Comparison of ENCODE assay signal across 25 mouse cellular contexts in genomic region chr10:117979091-117979490, GRCm38 (mm10).
DNase-seq lines count a peak whose midpoint lies in the region; ATAC-seq and TF ChIP-seq lines count a peak whose summit lies in the region.
"Had no signal": no experiment of that assay in that cellular context is flagged by ENCODE, and none has a peak within 500 bp of the region (broad histone marks: within the 10 kb centered on the region; RNA-seq: fewer than 3 reads in every experiment).

No protein-coding gene starts in this region.

- ATAC-seq in liver, embryonic 11.5 days (replicated peaks; ENCODE audit: low FRiP score): no peak; the same call in 1 of the 2 replicates
- ATAC-seq in stomach, embryonic 14.5 days (ENCODE audit: insufficient number of reproducible peaks, insufficient read depth, low FRiP score, low read depth): peak; percentile 37; the same call in 1 of the 2 replicates
- no peak for ATAC-seq in stomach, postnatal 0 days (ENCODE audit: low FRiP score, low TSS enrichment)
- ATAC-seq in megakaryocyte-erythroid progenitor cell, adult 5-6 weeks (replicated peaks; ENCODE audit: low FRiP score, low TSS enrichment, poor library complexity, severe bottlenecking): peak; percentile 50; the same call in 1 of the 2 replicates
- ATAC-seq in kidney, embryonic 16.5 days (ENCODE audit: low FRiP score, low TSS enrichment): no peak
- ATAC-seq: forebrain, embryonic 14.5 days; forebrain, postnatal 0 days; hindbrain, embryonic 16.5 days had no signal

- WGBS in liver, embryonic 11.5 days: 86% methylated on average over 4 of the region's 4 CpGs
- WGBS in stomach, embryonic 14.5 days: 84% methylated on average over 4 of the region's 4 CpGs
- WGBS in stomach, postnatal 0 days: 90% methylated on average over 4 of the region's 4 CpGs
- WGBS in kidney, embryonic 16.5 days: 87% methylated on average over 4 of the region's 4 CpGs

- no peaks in the 10 kb centered on the region for H3K27me3 ChIP-seq in liver, embryonic 11.5 days (replicated peaks; ENCODE audit: control insufficient read depth, insufficient read depth, low read length)
- no peaks in the 10 kb centered on the region for H3K27me3 ChIP-seq in stomach, embryonic 14.5 days (ENCODE audit: control insufficient read depth, insufficient read depth, low read length)
- no peaks in the 10 kb centered on the region for H3K27me3 ChIP-seq in stomach, postnatal 0 days (ENCODE audit: control insufficient read depth, insufficient read depth, low read length)
- no peaks in the 10 kb centered on the region for H3K27me3 ChIP-seq in kidney, embryonic 16.5 days (ENCODE audit: insufficient read depth, low read length)
- H3K27me3 ChIP-seq: embryonic facial prominence, embryonic 12.5 days; embryonic facial prominence, embryonic 15.5 days; hindbrain, embryonic 13.5 days had no signal

- TF ChIP-seq CTCF in stomach, postnatal 0 days (IDR thresholded peaks at IDR 0.05; ENCODE audit: low read depth): no peak

- no peaks in the 10 kb centered on the region for H3K9me3 ChIP-seq in liver, embryonic 11.5 days (ENCODE audit: control insufficient read depth, low read length)
- H3K9me3 ChIP-seq in stomach, embryonic 14.5 days (ENCODE audit: control insufficient read depth, low read depth, low read length): no peaks in the 10 kb centered on the region
- H3K9me3 ChIP-seq in stomach, postnatal 0 days (ENCODE audit: control insufficient read depth, low read length): no peaks in the 10 kb centered on the region
- peaks cover 4% of the 10 kb centered on the region; the same call in 1 of the 2 replicates for H3K9me3 ChIP-seq in kidney, embryonic 16.5 days (ENCODE audit: low read length)
- H3K9me3 ChIP-seq: embryonic facial prominence, embryonic 12.5 days; embryonic facial prominence, embryonic 15.5 days; hindbrain, embryonic 13.5 days had no signal

- H3K4me3 ChIP-seq in liver, embryonic 11.5 days (ENCODE audit: low read depth, low read length): no peak overlapping the region
- H3K4me3 ChIP-seq in stomach, embryonic 14.5 days (ENCODE audit: low read depth, low read length): no peak overlapping the region
- no peak overlapping the region for H3K4me3 ChIP-seq in stomach, postnatal 0 days (ENCODE audit: low read depth, low read length)
- no peak overlapping the region for H3K4me3 ChIP-seq in kidney, embryonic 16.5 days (ENCODE audit: low read length)
- H3K4me3 ChIP-seq: embryonic facial prominence, embryonic 12.5 days; embryonic facial prominence, embryonic 15.5 days; gastrocnemius, adult 2 months; hindbrain, embryonic 13.5 days had no signal

- DNase-seq in liver: peak; percentile 18
- no peak for DNase-seq in liver, embryonic 11.5 days (ENCODE audit: low spot score)
- DNase-seq in stomach, postnatal 0 days (ENCODE audit: low spot score): no peak
- peak; percentile 88 for DNase-seq in ZHBTc4 (ENCODE audit: low read depth, low spot score)
- DNase-seq in heart, postnatal 25 days (ENCODE audit: low spot score): no peak
- DNase-seq: adrenal gland, adult 2 months; adrenal gland, postnatal 14 days; cerebellum, adult 11 months; cerebellum, adult 2 months; cerebellum, adult 9-11 months; cerebellum, postnatal 25 days; forebrain, postnatal 0 days; gastrocnemius, adult 2 months; gastrocnemius, postnatal 14 days; heart, adult 11 months; heart, postnatal 4 days had no signal

- H3K9ac ChIP-seq in liver, embryonic 11.5 days (ENCODE audit: low read depth, low read length): no peak overlapping the region
- no peak overlapping the region for H3K9ac ChIP-seq in stomach, embryonic 14.5 days (replicated peaks; ENCODE audit: low read depth, low read length)
- no peak overlapping the region for H3K9ac ChIP-seq in stomach, postnatal 0 days (ENCODE audit: low read length)
- no peak overlapping the region for H3K9ac ChIP-seq in kidney, embryonic 16.5 days (replicated peaks; ENCODE audit: low read length)
- H3K9ac ChIP-seq: embryonic facial prominence, embryonic 12.5 days; embryonic facial prominence, embryonic 15.5 days; forebrain, postnatal 0 days; hindbrain, embryonic 13.5 days had no signal

- no peak for TF ChIP-seq EP300 in stomach, postnatal 0 days (optimal IDR thresholded peaks at IDR 0.05)

- no peaks in the 10 kb centered on the region for H3K36me3 ChIP-seq in liver, embryonic 11.5 days (ENCODE audit: control insufficient read depth, insufficient read depth, low read length)
- H3K36me3 ChIP-seq in stomach, embryonic 14.5 days (ENCODE audit: control insufficient read depth, insufficient read depth, low read length): no peaks in the 10 kb centered on the region
- H3K36me3 ChIP-seq in stomach, postnatal 0 days (ENCODE audit: control insufficient read depth, insufficient read depth, low read length): no peaks in the 10 kb centered on the region
- no peaks in the 10 kb centered on the region for H3K36me3 ChIP-seq in kidney, embryonic 16.5 days (ENCODE audit: insufficient read depth, low read length)
- H3K36me3 ChIP-seq: embryonic facial prominence, embryonic 12.5 days; embryonic facial prominence, embryonic 15.5 days; hindbrain, embryonic 13.5 days had no signal

- no peak overlapping the region for H3K27ac ChIP-seq in liver, embryonic 11.5 days (ENCODE audit: low read depth, low read length)
- H3K27ac ChIP-seq in stomach, embryonic 14.5 days (ENCODE audit: low read length): no peak overlapping the region
- no peak overlapping the region for H3K27ac ChIP-seq in stomach, postnatal 0 days (replicated peaks)
- H3K27ac ChIP-seq in kidney, embryonic 16.5 days (ENCODE audit: low read length): no peak overlapping the region
- H3K27ac ChIP-seq: embryonic facial prominence, embryonic 12.5 days; embryonic facial prominence, embryonic 15.5 days; gastrocnemius, adult 2 months; hindbrain, embryonic 13.5 days had no signal

- intact Hi-C loops in heart, postnatal 25 days (cut with DNase I): no loop called here

- no peak overlapping the region for H3K4me2 ChIP-seq in liver, embryonic 11.5 days
- no peak overlapping the region for H3K4me2 ChIP-seq in stomach, embryonic 14.5 days (replicated peaks; ENCODE audit: low read depth, low read length)
- H3K4me2 ChIP-seq in stomach, postnatal 0 days (replicated peaks; ENCODE audit: low read depth): no peak overlapping the region
- no peak overlapping the region for H3K4me2 ChIP-seq in kidney, embryonic 16.5 days (replicated peaks; ENCODE audit: low read depth, low read length)
- H3K4me2 ChIP-seq: embryonic facial prominence, embryonic 12.5 days; embryonic facial prominence, embryonic 15.5 days; heart, embryonic 11.5 days; hindbrain, embryonic 13.5 days had no signal

- H3K4me1 ChIP-seq in liver, embryonic 11.5 days (replicated peaks; ENCODE audit: control insufficient read depth, insufficient read depth, low read length): 0 out of 2 replicates have a peak, but pooled peaks cover 3% of the 10 kb centered on the region
- H3K4me1 ChIP-seq in stomach, embryonic 14.5 days (ENCODE audit: control insufficient read depth, insufficient read depth, low read length): no peaks in the 10 kb centered on the region
- H3K4me1 ChIP-seq in stomach, postnatal 0 days (replicated peaks; ENCODE audit: control insufficient read depth, insufficient read depth): no peaks in the 10 kb centered on the region
- no peaks in the 10 kb centered on the region for H3K4me1 ChIP-seq in kidney, embryonic 16.5 days (ENCODE audit: insufficient read depth, low read length)
- H3K4me1 ChIP-seq: embryonic facial prominence, embryonic 12.5 days; embryonic facial prominence, embryonic 15.5 days had no signal

Comparison
In these comparisons a context has a peak if more than half of its experiments do, and no peak if none do; other contexts are left out.
1. DNase-seq: peak in liver (single experiment) and ZHBTc4 (single experiment); none in liver, embryonic 11.5 days (single experiment), stomach, postnatal 0 days (single experiment) and heart, postnatal 25 days (single experiment).
2. ATAC-seq: peak in stomach, embryonic 14.5 days (single experiment) and megakaryocyte-erythroid progenitor cell, adult 5-6 weeks (single experiment); none in liver, embryonic 11.5 days (single experiment), stomach, postnatal 0 days (single experiment) and kidney, embryonic 16.5 days (single experiment).